Mouse (Mus musculus) CH12.LX (cell line): ENCODE data around the gene Rgs3. TPM values are rescaled to one million over a fixed set of nuclear protein-coding genes. Genes with fewer than 3 reads are reported as not detected.

ENCODE experiments used
- DNase-seq: peaks from one replicate; pipeline ENCODE4 v3.0.0-alpha.2; 2013; ENCODE audit errors: extremely low read depth
- H3K27ac ChIP-seq: 2 replicates; pipeline ENCODE4 v1.5.1; 2012; ENCODE audit warnings: low read depth, mild to moderate bottlenecking, control low read depth, moderate library complexity; ENCODE audit not compliant: insufficient read depth
- H3K27me3 ChIP-seq: replicated peaks from 2 replicates; pipeline ENCODE3; 2012; ENCODE audit warnings: inconsistent platforms
- H3K36me3 ChIP-seq, 2 experiments: replicated peaks in 1 of 2; 2 replicates each; pipeline versions ENCODE3 to v1.6.1; 2012; ENCODE audit warnings: inconsistent platforms in 1 of 2, low read length in 1 of 2, mild to moderate bottlenecking in 1 of 2, mixed read lengths in 1 of 2, moderate library complexity in 1 of 2; ENCODE audit not compliant: control insufficient read depth in 1 of 2, insufficient read depth in 1 of 2
- H3K4me1 ChIP-seq, 2 experiments: 2 replicates each; pipeline ENCODE4 v1.6.1; 2012; ENCODE audit warnings: inconsistent platforms in 1 of 2, moderate library complexity in 1 of 2; ENCODE audit not compliant: insufficient read depth in 2 of 2, control insufficient read depth in 1 of 2
- H3K4me2 ChIP-seq: 2 replicates; pipeline ENCODE4 v1.6.1; 2012; ENCODE audit warnings: low read depth, mild to moderate bottlenecking, control low read depth; ENCODE audit not compliant: poor library complexity, insufficient read depth, severe bottlenecking
- H3K4me3 ChIP-seq, 3 experiments: fragments of 150-350 bp in 1 of 3; sonication (generic) in 1 of 3; replicated peaks in 1 of 3; 2 replicates each; pipeline versions ENCODE3 to v1.5.1; 2011 to 2012; ENCODE audit warnings: low read depth in 2 of 3, low read length in 2 of 3, mild to moderate bottlenecking in 2 of 3, moderate library complexity in 2 of 3, control low read depth in 1 of 3, improper control_type of control experiment in 1 of 3, inconsistent platforms in 1 of 3, mixed read lengths in 1 of 3; ENCODE audit not compliant: poor library complexity in 1 of 3
- H3K79me2 ChIP-seq: replicated peaks from 2 replicates; pipeline ENCODE4 v1.6.1; 2012; ENCODE audit warnings: mild to moderate bottlenecking, moderate library complexity; ENCODE audit not compliant: control insufficient read depth, poor library complexity, insufficient read depth, severe bottlenecking; ENCODE audit errors: extremely low read depth
- H3K9ac ChIP-seq: 2 replicates; pipeline ENCODE4 v1.6.1; 2012; ENCODE audit warnings: low read depth, mild to moderate bottlenecking, control low read depth, moderate library complexity; ENCODE audit not compliant: insufficient read depth
- H3K9me3 ChIP-seq: replicated peaks from 2 replicates; pipeline ENCODE3; 2012; ENCODE audit warnings: low read length, inconsistent platforms, mixed read lengths
- CTCF ChIP-seq, 2 experiments: IDR thresholded peaks in 1 of 2; conservative IDR thresholded peaks in 1 of 2; 2 replicates each; pipeline ENCODE4 v1.5.1; 2011 to 2012; ENCODE audit warnings: low read depth in 2 of 2, low read length in 2 of 2, improper control_type of control experiment in 1 of 2, inconsistent platforms in 1 of 2, mild to moderate bottlenecking in 1 of 2, moderate library complexity in 1 of 2
- E2F4 ChIP-seq: IDR thresholded peaks from 2 replicates; pipeline ENCODE4 v1.6.1; 2011; ENCODE audit warnings: low read depth, low read length, improper control_type of control experiment; ENCODE audit not compliant: insufficient replicate concordance
- ETS1 ChIP-seq: conservative IDR thresholded peaks from 2 replicates; pipeline ENCODE4 v1.6.1; 2012; ENCODE audit warnings: low read depth, mild to moderate bottlenecking, inconsistent platforms, low read length, improper control_type of control experiment, moderate library complexity
- HCFC1 ChIP-seq: IDR thresholded peaks from 2 replicates; pipeline ENCODE4 v1.6.1; 2012; ENCODE audit warnings: low read depth, mild to moderate bottlenecking, inconsistent platforms, low read length, improper control_type of control experiment
- JUN ChIP-seq: IDR thresholded peaks from 2 replicates; pipeline ENCODE4 v1.6.1; 2011; ENCODE audit warnings: low read depth, mild to moderate bottlenecking, low read length, improper control_type of control experiment, moderate library complexity; ENCODE audit not compliant: insufficient read depth
- KAT2A ChIP-seq: IDR thresholded peaks from 2 replicates; pipeline ENCODE4 v1.6.1; 2012; ENCODE audit warnings: low read length, improper control_type of control experiment, inconsistent platforms; ENCODE audit not compliant: insufficient replicate concordance
- MAZ ChIP-seq: IDR thresholded peaks from 2 replicates; pipeline ENCODE4 v1.6.1; 2012; ENCODE audit warnings: low read depth, mild to moderate bottlenecking, inconsistent platforms, low read length, improper control_type of control experiment, moderate library complexity
- MXI1 ChIP-seq: IDR thresholded peaks from 2 replicates; pipeline ENCODE4 v1.6.1; 2011; ENCODE audit warnings: mild to moderate bottlenecking, low read depth, low read length, improper control_type of control experiment
- NELFE ChIP-seq: IDR thresholded peaks from 2 replicates; pipeline ENCODE4 v1.6.1; 2011; ENCODE audit warnings: low read depth, low read length, improper control_type of control experiment
- POLR2AphosphoS2 ChIP-seq: IDR thresholded peaks from 2 replicates; pipeline ENCODE4 v1.6.1; 2011; ENCODE audit warnings: low read depth, low read length, improper control_type of control experiment
- RAD21 ChIP-seq: IDR thresholded peaks from 2 replicates; pipeline ENCODE4 v1.6.1; 2011; ENCODE audit warnings: low read depth, mild to moderate bottlenecking, low read length, improper control_type of control experiment, moderate library complexity
- SIN3A ChIP-seq: IDR thresholded peaks from 2 replicates; pipeline ENCODE4 v1.6.1; 2012; ENCODE audit warnings: low read length, improper control_type of control experiment, inconsistent platforms
- SMC3 ChIP-seq: IDR thresholded peaks from 2 replicates; pipeline ENCODE4 v1.6.1; 2011; ENCODE audit warnings: low read depth, low read length, improper control_type of control experiment
- UBTF ChIP-seq: IDR thresholded peaks from 2 replicates; pipeline ENCODE4 v1.6.1; 2012; ENCODE audit warnings: low read depth, mild to moderate bottlenecking, inconsistent platforms, low read length, improper control_type of control experiment, moderate library complexity
- ZMIZ1 ChIP-seq: IDR thresholded peaks from 2 replicates; pipeline ENCODE4 v1.6.1; 2012; ENCODE audit warnings: low read depth, mild to moderate bottlenecking, inconsistent platforms, low read length, improper control_type of control experiment
- dilution Hi-C: fragments of 300-500 bp; cut with MboI; formaldehyde crosslinking; loops from 2 replicates; pipeline ENCODE4 v1.14.3; 2020; ENCODE audit warnings: low sequenced_read_pairs; ENCODE audit not compliant: extremely low pct_unique_long_range_greater_than_20kb, extremely low pct_ligation_motif_present
- in situ Hi-C: fragments of 300-500 bp; cut with MboI; formaldehyde crosslinking; loops from 3 replicates; pipeline ENCODE4 v1.14.3; 2019; ENCODE audit warnings: low sequenced_read_pairs, low pct_ligation_motif_present, low pct_unique_long_range_greater_than_20kb, mixed read lengths
- polyA plus RNA-seq: library from polyadenylated mRNA; unstranded; fragments of >175 nt; gene quantifications from 2 replicates; pipeline ENCODE4 v1.2.1, GENCODE M21; 2012; ENCODE audit warnings: low read depth; ENCODE audit not compliant: insufficient read length
- total RNA-seq, 2 experiments: library from RNA; depleted of rRNA; stranded (reverse); fragments of 300-350 nt in 1 of 2; fragments of >200 nt in 1 of 2; gene quantifications; 2 replicates each; pipeline ENCODE4 v1.2.3; 2012 to 2014

Gene Rgs3
- total and polyA plus RNA-seq, 3 experiments: 3.3 to 6.0 (median 3.5) TPM

DNA sequence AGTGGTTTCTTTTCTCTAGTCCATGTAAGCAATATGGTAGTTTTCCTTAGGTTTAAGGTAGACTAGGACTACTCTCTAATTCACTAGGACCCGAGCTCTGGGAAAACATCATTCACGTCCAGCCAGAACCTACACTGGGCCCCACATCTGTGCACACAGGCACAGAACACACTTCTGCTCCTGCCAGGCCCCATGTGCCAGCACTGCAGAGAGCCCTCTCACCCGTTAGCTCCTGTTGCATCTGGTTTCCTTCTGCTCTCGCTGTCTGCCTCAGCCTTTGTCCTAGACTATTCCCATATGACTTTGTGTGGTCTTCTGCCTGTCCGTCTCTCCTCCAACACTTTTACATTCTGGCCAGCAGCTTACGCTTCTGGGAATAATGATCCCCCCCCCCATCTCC, 25.9 kb upstream of the Rgs3 start:
- dilution Hi-C loops: no loop called here
- in situ Hi-C loops: no loop called here
- no peaks in the 10 kb centered on the region for H3K9me3 ChIP-seq

GRCm38 (mm10) chr4:62541802-62542201, 17.8 kb upstream of the Rgs3 start:
- Histone ChIP-seq H3K9me3 (no peaks in the 10 kb centered on the region), H3K79me2 (no peaks in the 10 kb centered on the region), H3K4me1 (peaks cover 0 to 13% of the 10 kb centered on the region in 2 experiments; a peak in 3 of 4 replicates), H3K36me3 (no peaks in the 10 kb centered on the region), H3K27me3 (no peaks in the 10 kb centered on the region), H3K27ac (no peak overlapping the region), H3K4me2 (no peak overlapping the region), H3K9ac (no peak overlapping the region), H3K4me3 (no peak overlapping the region)
- in situ Hi-C loops: no loop called here
- dilution Hi-C loops: no loop called here
- TF ChIP-seq ZMIZ1 (no peak), POLR2AphosphoS2 (no peak), SMC3 (no peak), KAT2A (no peak), HCFC1 (no peak), RAD21 (no peak), MXI1 (no peak), JUN (no peak), SIN3A (no peak), CTCF (conservative IDR thresholded peaks at IDR 0.05 in 1 of 2, IDR thresholded peaks at IDR 0.05 in 1 of 2; ENCODE audit: low read depth in 2 of 2, low read length in 2 of 2) (no peak), UBTF (no peak), ETS1 (no peak), E2F4 (no peak)
- TF ChIP-seq, all 38 proteins: peak for 0
- no peak for DNase-seq

More for the DNA sequence above, 25.9 kb upstream of the Rgs3 start:
- Histone ChIP-seq H3K4me3 (no peak overlapping the region), H3K79me2 (no peaks in the 10 kb centered on the region), H3K27ac (no peak overlapping the region), H3K4me1 (no peaks in the 10 kb centered on the region; a peak in 1 of 4 replicates), H3K36me3 (no peaks in the 10 kb centered on the region), H3K9ac (no peak overlapping the region), H3K27me3 (peaks cover 28% of the 10 kb centered on the region), H3K4me2 (no peak overlapping the region)
- no peak for DNase-seq
- no peak for TF ChIP-seq ZMIZ1
- no peak for TF ChIP-seq CTCF (conservative IDR thresholded peaks at IDR 0.05 in 1 of 2, IDR thresholded peaks at IDR 0.05 in 1 of 2; ENCODE audit: low read depth in 2 of 2, low read length in 2 of 2)
- no peak for TF ChIP-seq NELFE
- TF ChIP-seq SMC3: no peak
- no peak for TF ChIP-seq MAZ
